Mouse (Mus musculus) lung, embryonic 16.5 days (tissue): ENCODE data around the gene Pparg. TPM values are rescaled to one million over a fixed set of nuclear protein-coding genes. Genes with fewer than 3 reads are reported as not detected.

ENCODE experiments used
- ATAC-seq: fragments of 200-750 bp; cut with Nextera tagmentation; 2 replicates; pipeline ENCODE4 v1.8.0; 2017; ENCODE audit warnings: low read depth, mild to moderate bottlenecking, moderate library complexity
- H3K27ac ChIP-seq: fragments of 300-500 bp; sonication (generic); 2 replicates; pipeline ENCODE4 v1.5.1; 2014; ENCODE audit warnings: mild to moderate bottlenecking, control low read depth, low read length
- H3K27me3 ChIP-seq: fragments of 300-500 bp; sonication (generic); 2 replicates; pipeline ENCODE4 v1.6.1; 2014; ENCODE audit warnings: low read depth, low read length, mixed read lengths; ENCODE audit not compliant: control insufficient read depth, insufficient read depth
- H3K36me3 ChIP-seq: fragments of 300-500 bp; sonication (generic); 2 replicates; pipeline ENCODE4 v1.6.1; 2014; ENCODE audit warnings: low read length; ENCODE audit not compliant: control insufficient read depth, insufficient read depth
- H3K4me1 ChIP-seq: fragments of 300-500 bp; sonication (generic); replicated peaks from 2 replicates; pipeline ENCODE4 v1.6.1; 2014; ENCODE audit warnings: low read length, mixed read lengths; ENCODE audit not compliant: control insufficient read depth, insufficient read depth
- H3K4me2 ChIP-seq: fragments of 300-500 bp; sonication (generic); 2 replicates; pipeline ENCODE4 v1.6.1; 2014; ENCODE audit warnings: low read depth, low read length, control low read depth
- H3K4me3 ChIP-seq: fragments of 300-500 bp; sonication (generic); 2 replicates; pipeline ENCODE4 v1.5.1; 2014; ENCODE audit warnings: mild to moderate bottlenecking, low read length, control low read depth
- H3K9ac ChIP-seq: fragments of 300-500 bp; sonication (generic); 2 replicates; pipeline ENCODE4 v1.6.1; 2014; ENCODE audit warnings: low read length, control low read depth
- H3K9me3 ChIP-seq: fragments of 300-500 bp; sonication (generic); 2 replicates; pipeline ENCODE4 v1.6.1; 2016; ENCODE audit warnings: low read length; ENCODE audit not compliant: control insufficient read depth
- WGBS: fragments of 180-500 bp; shearing (Covaris S2); extraction: QIAGEN DNeasy Blood & Tissue Kit; methylation state at CpG from one replicate; pipeline ENCODE4 v1.1.7; 2014; 5-methylcytosine and 5-hydroxymethylcytosine counted together
- polyA plus RNA-seq: library from polyadenylated mRNA; unstranded; fragments of >200 nt; fragmentation: Nextera tagmentation; extraction: Ambion mirVana; gene quantifications from 2 replicates; pipeline ENCODE4 v1.2.1, GENCODE M21; 2015

Pparg gene
- polyA plus RNA-seq, 1 experiment from 2014 or later: 5.4 TPM

DNA sequence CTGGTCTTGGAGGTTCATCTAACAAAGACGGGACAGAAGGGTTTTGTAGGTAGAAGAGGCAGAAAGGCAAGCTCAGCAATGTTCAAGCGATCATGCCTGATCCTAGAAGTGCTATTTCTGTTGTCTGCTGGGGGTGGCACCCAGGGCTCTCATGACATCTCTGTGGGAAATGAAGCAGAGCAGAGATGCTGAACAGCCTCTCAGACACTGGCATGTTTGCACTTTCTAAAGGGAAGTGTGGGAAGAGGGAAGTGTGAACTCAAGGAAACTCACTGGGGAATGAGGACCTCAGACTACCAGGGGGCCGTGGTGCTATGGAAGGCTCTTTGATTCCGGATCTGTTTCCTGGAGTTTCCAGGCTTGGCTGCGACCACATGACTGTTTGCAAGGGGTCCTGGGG is 144.2 kb downstream of the Pparg start:
- no peak overlapping the region for H3K4me2 ChIP-seq
- no peaks in the 10 kb centered on the region for H3K9me3 ChIP-seq
- H3K27ac ChIP-seq: no peak overlapping the region; the same call in 1 of the 2 replicates
- H3K9ac ChIP-seq: no peak overlapping the region
- ATAC-seq: no peak
- H3K27me3 ChIP-seq: no peaks in the 10 kb centered on the region
- WGBS: 73% methylated on average over 5 of the region's 5 CpGs
- peaks cover 15% of the 10 kb centered on the region; the same call in 1 of the 2 replicates for H3K4me1 ChIP-seq
- no peaks in the 10 kb centered on the region for H3K36me3 ChIP-seq
- no peak overlapping the region for H3K4me3 ChIP-seq

DNA sequence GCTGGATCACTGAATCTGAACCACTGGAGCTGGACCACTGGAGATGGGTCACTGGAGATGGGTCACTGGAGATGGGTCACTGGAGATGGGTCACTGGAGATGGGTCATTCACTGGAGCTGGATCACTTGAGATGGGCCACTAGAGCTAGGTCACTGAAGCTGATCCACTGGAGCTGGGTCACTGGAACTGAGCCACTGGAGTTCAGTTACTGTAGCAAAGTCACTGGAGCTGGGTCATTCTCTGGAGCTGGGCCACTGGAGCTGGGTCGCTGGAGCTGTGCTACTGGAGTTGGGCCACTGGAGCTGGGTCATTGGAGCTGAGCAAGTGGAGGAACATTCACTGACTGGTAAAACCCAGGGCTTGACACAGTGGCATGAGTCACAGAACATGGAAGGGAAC is 145.7 kb downstream of the Pparg start:
- peaks cover 10% of the 10 kb centered on the region; the same call in 1 of the 2 replicates for H3K4me1 ChIP-seq
- ATAC-seq: no peak
- no peak overlapping the region for H3K9ac ChIP-seq
- no peak overlapping the region for H3K4me2 ChIP-seq
- no peak overlapping the region for H3K4me3 ChIP-seq
- no peak overlapping the region for H3K27ac ChIP-seq
- H3K27me3 ChIP-seq: no peaks in the 10 kb centered on the region
- WGBS: 88% methylated on average over 1 of the region's 1 CpGs
- no peaks in the 10 kb centered on the region for H3K9me3 ChIP-seq
- H3K36me3 ChIP-seq: no peaks in the 10 kb centered on the region

DNA sequence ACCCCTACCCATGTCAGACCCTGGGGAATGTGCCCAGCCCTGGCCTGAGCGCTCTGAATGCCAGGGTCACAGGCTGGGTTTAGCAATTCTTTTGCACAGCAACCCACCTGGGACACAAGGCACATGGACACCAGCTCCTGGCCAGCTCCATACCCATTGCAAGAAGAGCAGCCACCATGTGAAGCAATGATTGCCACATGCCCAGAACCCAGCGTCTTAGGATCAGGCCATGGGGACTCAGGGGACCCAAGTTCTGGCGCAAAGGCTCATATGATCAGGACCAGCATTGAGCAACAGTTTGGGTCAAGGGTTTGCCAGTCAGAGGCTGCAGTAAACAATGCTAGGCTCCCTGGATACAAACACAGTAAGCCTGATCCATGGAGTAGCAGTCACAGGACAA is 150.7 kb downstream of the Pparg start:
- no peaks in the 10 kb centered on the region for H3K27me3 ChIP-seq
- 87% methylated on average over 3 of the region's 3 CpGs for WGBS
- H3K9ac ChIP-seq: no peak overlapping the region
- ATAC-seq: no peak
- H3K4me1 ChIP-seq: no peaks in the 10 kb centered on the region
- no peaks in the 10 kb centered on the region for H3K36me3 ChIP-seq
- H3K4me3 ChIP-seq: no peak overlapping the region
- H3K4me2 ChIP-seq: no peak overlapping the region
- no peak overlapping the region for H3K27ac ChIP-seq
- H3K9me3 ChIP-seq: no peaks in the 10 kb centered on the region

DNA sequence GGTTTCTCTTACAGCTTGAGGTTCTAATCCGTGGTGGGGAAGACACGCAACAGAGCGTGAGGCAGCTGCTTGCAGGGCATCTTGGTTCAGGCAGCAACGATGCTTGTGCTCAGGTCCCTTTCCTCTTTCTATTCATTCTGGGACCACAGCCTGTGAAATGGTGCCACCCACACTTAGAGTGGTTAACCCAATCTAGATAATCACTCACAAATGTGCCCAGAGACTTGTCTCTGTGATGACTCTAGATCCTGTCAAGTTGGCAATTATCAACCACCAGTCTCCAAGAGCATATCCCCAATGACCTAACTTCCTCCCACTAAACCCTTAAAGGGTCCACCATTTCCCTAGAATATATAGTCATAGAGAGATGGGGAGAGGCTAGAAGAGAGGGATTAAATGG is 152.5 kb downstream of the Pparg start:
- H3K9ac ChIP-seq: no peak overlapping the region
- 90% methylated on average over 4 of the region's 4 CpGs for WGBS

DNA sequence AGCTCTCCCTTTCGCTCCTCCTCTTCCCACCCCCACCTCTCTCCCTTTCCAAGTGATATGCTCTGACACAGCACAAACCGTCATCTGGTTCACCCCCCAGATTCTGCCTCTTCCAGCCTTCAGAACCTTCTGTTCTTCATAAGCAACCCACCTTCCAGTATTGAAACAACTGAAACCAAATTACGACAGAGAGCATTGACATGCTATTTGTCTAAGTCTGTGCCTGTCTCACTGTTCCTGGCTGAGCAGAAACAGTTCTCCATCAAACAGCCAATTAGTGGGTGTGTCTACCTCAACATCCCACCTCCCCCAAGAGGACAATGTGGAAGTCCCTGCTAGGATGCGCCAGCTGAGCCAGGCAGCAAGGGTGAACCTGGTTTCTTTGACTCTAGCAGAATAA is 157.2 kb downstream of the Pparg start:
- no peak overlapping the region for H3K4me2 ChIP-seq
- no peaks in the 10 kb centered on the region for H3K27me3 ChIP-seq
- H3K27ac ChIP-seq: no peak overlapping the region
- no peaks in the 10 kb centered on the region for H3K36me3 ChIP-seq
- ATAC-seq: no peak
- H3K4me3 ChIP-seq: no peak overlapping the region
- WGBS: 64% methylated on average over 4 of the region's 4 CpGs
- H3K4me1 ChIP-seq: peaks cover 5% of the 10 kb centered on the region; the same call in 1 of the 2 replicates
- H3K9ac ChIP-seq: no peak overlapping the region
- no peaks in the 10 kb centered on the region for H3K9me3 ChIP-seq

More for the DNA sequence above, 152.5 kb downstream of the Pparg start:
- Histone ChIP-seq H3K36me3 (no peaks in the 10 kb centered on the region), H3K27me3 (no peaks in the 10 kb centered on the region), H3K4me1 (no peaks in the 10 kb centered on the region), H3K4me2 (no peak overlapping the region), H3K27ac (no peak overlapping the region), H3K4me3 (no peak overlapping the region), H3K9me3 (no peaks in the 10 kb centered on the region)
- ATAC-seq: no peak

DNA sequence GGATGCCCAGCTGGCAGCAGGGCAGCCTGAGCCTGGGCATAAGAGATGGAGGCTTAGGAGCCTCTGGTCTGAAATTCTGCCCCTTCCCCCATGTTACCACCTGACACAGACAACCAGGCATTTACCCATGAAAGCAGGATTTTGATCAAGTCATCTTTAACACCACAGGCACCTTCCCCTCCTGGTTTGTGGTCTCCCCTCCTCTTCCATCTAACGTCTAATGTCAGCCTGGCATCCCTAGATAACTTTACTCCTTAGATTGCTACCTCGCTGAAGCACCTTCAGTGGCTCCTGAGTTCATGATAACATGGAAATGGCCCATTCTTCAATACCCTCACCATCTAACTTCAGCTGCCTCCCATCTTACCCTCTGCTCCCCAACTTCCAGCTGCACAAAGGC is 157.6 kb downstream of the Pparg start:
- H3K4me1 ChIP-seq: peaks cover 6% of the 10 kb centered on the region
- H3K27ac ChIP-seq: no peak overlapping the region
- H3K36me3 ChIP-seq: no peaks in the 10 kb centered on the region
- H3K9me3 ChIP-seq: no peaks in the 10 kb centered on the region
- H3K9ac ChIP-seq: no peak overlapping the region
- ATAC-seq: no peak
- no peak overlapping the region for H3K4me3 ChIP-seq
- no peaks in the 10 kb centered on the region for H3K27me3 ChIP-seq
- no peak overlapping the region for H3K4me2 ChIP-seq
- 76% methylated on average over 2 of the region's 2 CpGs for WGBS

DNA sequence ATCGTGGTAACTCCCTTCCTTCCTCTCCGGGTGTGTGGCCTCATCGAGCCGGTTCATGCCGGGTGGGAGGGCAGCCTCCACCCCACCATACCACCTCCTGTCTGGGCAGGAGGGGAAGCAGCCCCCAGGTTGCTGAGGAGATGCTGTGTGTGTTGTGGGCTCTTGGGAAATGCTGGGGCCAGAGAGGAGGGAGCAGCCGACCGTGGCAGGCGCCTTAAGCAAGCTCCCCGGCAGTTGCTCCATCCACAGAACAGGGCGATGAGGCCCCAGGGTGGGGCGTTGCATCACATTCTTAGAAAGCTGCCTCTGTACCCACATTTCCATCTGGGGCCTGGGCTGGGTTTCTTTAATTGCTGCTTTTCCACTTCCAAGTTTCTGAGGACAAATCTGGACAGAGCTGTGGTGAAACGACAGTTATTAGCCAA is 158.5 kb downstream of the Pparg start:
- 52% methylated on average over 12 of the region's 12 CpGs for WGBS
- H3K27ac ChIP-seq: no peak overlapping the region
- H3K4me1 ChIP-seq: peaks cover 13% of the 10 kb centered on the region
- ATAC-seq: no peak
- H3K9ac ChIP-seq: no peak overlapping the region
- H3K27me3 ChIP-seq: no peaks in the 10 kb centered on the region
- H3K4me2 ChIP-seq: no peak overlapping the region
- no peaks in the 10 kb centered on the region for H3K36me3 ChIP-seq
- no peak overlapping the region for H3K4me3 ChIP-seq
- no peaks in the 10 kb centered on the region for H3K9me3 ChIP-seq

DNA sequence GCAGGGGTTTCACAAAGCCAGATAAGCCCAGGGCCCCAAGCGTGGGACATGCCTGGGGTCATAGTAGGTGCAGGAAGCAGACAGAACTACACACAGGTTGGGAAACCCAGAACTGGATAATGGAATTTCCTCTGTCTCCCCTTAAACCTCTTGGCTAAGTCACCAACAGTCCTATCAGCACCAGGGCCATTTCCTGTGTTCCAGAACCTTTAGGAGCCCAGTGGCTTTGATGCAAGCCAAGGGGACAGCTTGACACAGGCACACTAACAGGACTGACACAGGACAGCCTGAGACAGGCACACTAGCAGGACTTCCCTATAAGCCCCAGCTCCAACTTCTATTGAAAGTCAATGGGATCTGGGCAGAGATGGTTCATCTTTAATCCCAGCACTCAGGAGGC is 161.2 kb downstream of the Pparg start:
- ATAC-seq: no peak
- Histone ChIP-seq H3K9ac (no peak overlapping the region), H3K9me3 (no peaks in the 10 kb centered on the region), H3K27ac (no peak overlapping the region), H3K27me3 (no peaks in the 10 kb centered on the region), H3K4me1 (peaks cover 17% of the 10 kb centered on the region), H3K4me3 (no peak overlapping the region), H3K36me3 (no peaks in the 10 kb centered on the region), H3K4me2 (no peak overlapping the region)
- 68% methylated on average over 1 of the region's 1 CpGs for WGBS

DNA sequence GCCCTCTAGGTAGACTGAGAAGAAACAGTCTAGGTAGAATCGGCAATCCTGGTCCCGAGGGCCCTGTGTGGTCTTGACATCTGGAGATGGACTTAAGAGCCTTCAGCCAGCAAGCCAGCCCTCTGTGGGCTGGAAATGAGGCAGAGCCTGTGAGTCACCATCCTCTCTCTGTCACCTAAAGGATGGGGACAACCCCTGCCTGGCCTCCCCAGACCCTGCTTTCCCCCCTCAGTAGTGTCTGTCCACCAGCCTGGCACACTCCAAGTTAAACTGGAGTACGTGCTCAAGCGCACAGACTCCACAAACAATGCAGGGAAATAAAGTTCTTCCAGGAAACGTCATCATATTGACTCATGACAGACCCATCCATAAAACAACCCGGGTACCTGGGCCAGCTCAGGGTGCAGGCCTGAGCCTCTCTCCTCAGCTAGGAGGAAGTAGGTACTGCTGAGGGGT is 162.0 kb downstream of the Pparg start:
- no peak overlapping the region for H3K4me2 ChIP-seq
- H3K9ac ChIP-seq: no peak overlapping the region
- WGBS: 61% methylated on average over 6 of the region's 6 CpGs
- no peaks in the 10 kb centered on the region for H3K27me3 ChIP-seq
- H3K4me1 ChIP-seq: peaks cover 17% of the 10 kb centered on the region
- peak overlapping the region; percentile 35; the same call in 1 of the 2 replicates for H3K27ac ChIP-seq
- peak; percentile 45; the same call in 1 of the 2 replicates for ATAC-seq
- H3K4me3 ChIP-seq: no peak overlapping the region
- no peaks in the 10 kb centered on the region for H3K9me3 ChIP-seq
- H3K36me3 ChIP-seq: no peaks in the 10 kb centered on the region

DNA sequence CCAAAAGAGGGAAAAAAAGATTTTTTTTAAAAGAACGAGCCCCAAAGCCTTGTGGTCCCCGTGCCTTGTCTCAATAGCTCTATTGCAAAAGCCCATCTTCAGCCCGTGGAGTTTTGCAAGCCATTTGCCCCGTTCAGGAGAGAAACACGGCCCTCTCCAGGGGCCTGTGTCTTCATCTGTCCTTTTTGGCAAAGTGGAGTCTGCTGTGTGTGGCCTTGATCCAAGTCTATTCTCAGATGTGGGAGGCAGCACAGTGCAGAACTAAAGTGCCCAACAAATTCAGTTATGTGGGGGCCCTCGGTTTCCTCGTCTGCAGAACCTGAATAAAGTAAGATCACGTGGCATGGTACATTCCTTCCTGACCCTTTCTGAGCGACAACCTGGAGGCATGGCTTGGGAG is 162.4 kb downstream of the Pparg start:
- Histone ChIP-seq H3K4me1 (peaks cover 17% of the 10 kb centered on the region), H3K27me3 (no peaks in the 10 kb centered on the region), H3K9ac (0 out of 2 replicates have a peak overlapping the region, but pooled peaks have one; percentile 8), H3K27ac (peak overlapping the region; percentile 28; the same call in 1 of the 2 replicates), H3K4me2 (no peak overlapping the region), H3K4me3 (no peak overlapping the region), H3K36me3 (no peaks in the 10 kb centered on the region), H3K9me3 (no peaks in the 10 kb centered on the region)
- WGBS: 53% methylated on average over 9 of the region's 9 CpGs
- ATAC-seq: no peak
